ENCODE assay signal across 9 mouse cellular contexts in the genomic region with DNA sequence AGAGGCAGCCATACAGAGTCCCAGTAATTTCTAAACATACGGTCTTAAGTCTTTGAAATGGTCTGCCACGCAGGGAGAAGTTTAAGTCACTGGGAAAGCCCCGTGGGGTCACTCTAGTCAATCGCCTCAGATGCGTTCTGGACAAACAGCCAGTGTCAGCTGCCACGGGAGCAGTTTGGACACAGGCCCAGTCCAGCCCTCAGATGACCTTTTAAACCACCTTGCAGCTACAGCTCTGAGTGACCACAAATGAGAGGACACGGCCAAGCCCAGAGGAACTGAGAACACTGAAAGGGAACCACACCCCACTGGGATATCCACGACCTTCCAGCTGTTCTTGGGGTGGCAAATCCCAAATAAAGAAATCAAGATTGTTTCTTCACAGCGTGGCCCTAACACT.
A peak's percentile ranks its signal among the peaks of the same experiment; 100 is the strongest.
DNase-seq lines count a peak whose midpoint lies in the region; ATAC-seq and TF ChIP-seq lines count a peak whose summit lies in the region.
"Had no signal": no experiment of that assay in that cellular context is flagged by ENCODE, and none has a peak within 500 bp of the region (broad histone marks: within the 10 kb centered on the region; RNA-seq: fewer than 3 reads in every experiment).

No protein-coding gene starts in this region.

- no peaks in the 10 kb centered on the region for H3K9me3 ChIP-seq in lung, postnatal 0 days (ENCODE audit: low read length)

- H3K27me3 ChIP-seq in lung, postnatal 0 days (replicated peaks; ENCODE audit: insufficient read depth, low read length) = no peaks in the 10 kb centered on the region

- no peak overlapping the region for H3K27ac ChIP-seq in lung, postnatal 0 days (ENCODE audit: low read length)
- H3K27ac ChIP-seq: macrophage had no signal

- H3K36me3 ChIP-seq in lung, postnatal 0 days (ENCODE audit: insufficient read depth, low read length) = no peaks in the 10 kb centered on the region

- intact Hi-C loops in left cerebral cortex, postnatal 14 days (cut with DNase I) = no loop called here

- 48% methylated on average over 9 of the region's 9 CpGs for WGBS in lung, postnatal 0 days

- H3K4me1 ChIP-seq in lung, postnatal 0 days (ENCODE audit: insufficient read depth, low read depth, low read length) = no peaks in the 10 kb centered on the region

- no peak overlapping the region for H3K4me2 ChIP-seq in lung, postnatal 0 days (replicated peaks; ENCODE audit: low read depth, low read length)

- no peak for TF ChIP-seq CTCF in lung, postnatal 0 days (IDR thresholded peaks at IDR 0.05)

- no peak overlapping the region for H3K4me3 ChIP-seq in lung, postnatal 0 days (ENCODE audit: low read depth, low read length)

- no peak for TF ChIP-seq EP300 in lung, postnatal 0 days (IDR thresholded peaks at IDR 0.05)

- H3K9ac ChIP-seq in lung, postnatal 0 days (replicated peaks; ENCODE audit: low read depth) = no peak overlapping the region

- no peak; the same call in 1 of the 2 replicates for ATAC-seq in lung, postnatal 0 days

- peak; percentile 43 to 53 for DNase-seq in lung, adult 18-20 months
- DNase-seq in lung, postnatal 0 days (ENCODE audit: low spot score) = no peak
- peak; percentile 82 for DNase-seq in heart, adult 8-10 months (ENCODE audit: low spot score)
- DNase-seq in kidney, postnatal 14 days = peak; percentile 60
- peak; percentile 84 for DNase-seq in skeletal muscle tissue, adult 2 months (ENCODE audit: low read depth, low spot score)
- DNase-seq in embryo, embryonic 10 days (ENCODE audit: low spot score) = no peak
- DNase-seq in left cerebral cortex, postnatal 14 days (ENCODE audit: low spot score in 2 of 2) = no peak
- no peak for DNase-seq in cerebellum, adult 8-10 months

Comparison
In these comparisons a context has a peak if more than half of its experiments do, and no peak if none do; other contexts are left out.
1. DNase-seq: peak in lung, adult 18-20 months (2 of 2), heart, adult 8-10 months (single experiment), kidney, postnatal 14 days (single experiment) and skeletal muscle tissue, adult 2 months (single experiment); none in lung, postnatal 0 days (single experiment), embryo, embryonic 10 days (single experiment), left cerebral cortex, postnatal 14 days (0 of 2) and cerebellum, adult 8-10 months (single experiment).